Mouse (Mus musculus) erythroblast, embryonic 14.5 days (primary cell): ENCODE data around the gene Sh3rf3.

Experiments used
- GATA1 ChIP-seq: IDR thresholded peaks from 2 replicates; pipeline ENCODE4 v1.6.1; 2012; ENCODE audit warnings: low read length, inconsistent platforms, mixed read lengths
- TAL1 ChIP-seq: IDR thresholded peaks from 3 replicates; pipeline ENCODE4 v1.6.1; 2012; ENCODE audit warnings: low read length, inconsistent platforms, mixed read lengths

DNA sequence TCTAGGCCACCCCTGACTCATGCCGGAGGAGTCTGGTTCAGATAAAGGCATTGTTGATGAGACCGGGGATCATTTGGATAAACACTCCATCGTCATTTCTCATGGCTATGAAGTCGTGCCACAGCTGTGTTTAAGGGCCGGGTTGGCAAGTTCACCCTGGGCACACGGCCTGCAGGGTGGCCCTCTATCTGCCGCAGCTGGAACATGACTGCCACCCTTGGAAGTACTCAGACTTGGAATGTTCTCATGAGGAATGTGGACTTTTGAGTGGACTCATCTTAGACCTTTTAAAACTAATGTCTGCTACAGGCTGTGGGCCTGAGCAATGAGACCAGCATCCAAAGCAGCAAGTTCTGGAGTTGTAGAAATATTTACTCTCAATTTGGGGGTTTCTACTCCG is 29.9 kb downstream of the Sh3rf3 start:
- TF ChIP-seq TAL1 = no peak
- TF ChIP-seq GATA1 = no peak
